Mouse (Mus musculus) embryo, embryonic 10 days (tissue): ENCODE results near the gene Ocrl.

ENCODE experiments used
- DNase-seq: peaks from one replicate; pipeline ENCODE4 v3.0.0-alpha.2; 2015; ENCODE audit warnings: low spot score

Ocrl gene

DNA sequence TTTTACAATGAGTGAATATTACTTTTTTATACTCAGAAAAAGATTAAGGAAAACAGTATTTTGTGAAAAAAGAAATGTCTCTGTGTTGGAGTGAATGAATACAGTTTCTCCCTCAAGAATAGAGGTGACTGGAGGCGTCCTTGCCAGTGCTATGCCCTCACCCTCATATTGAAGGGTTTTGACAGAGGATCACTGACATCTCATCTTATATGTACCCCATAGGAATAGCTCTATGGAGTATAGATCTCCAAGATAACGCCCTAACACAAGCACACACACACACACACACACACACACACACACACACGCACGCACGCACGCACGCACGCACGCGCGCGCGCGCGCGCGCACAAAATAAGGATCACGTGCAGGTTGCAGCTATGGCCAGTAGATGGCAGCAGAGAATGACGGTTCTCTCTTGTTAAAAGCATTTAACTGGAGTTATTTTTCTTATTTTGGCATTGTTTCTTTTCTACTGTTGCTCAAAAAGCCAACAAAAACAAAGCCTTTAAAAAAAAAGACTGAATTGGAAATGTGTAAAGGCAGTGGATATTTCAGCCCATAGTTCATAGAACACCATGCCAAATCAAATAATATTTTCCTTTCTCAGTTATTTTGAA lies 72.9 kb downstream of the Ocrl start:
- DNase-seq: peak; percentile 47

DNA sequence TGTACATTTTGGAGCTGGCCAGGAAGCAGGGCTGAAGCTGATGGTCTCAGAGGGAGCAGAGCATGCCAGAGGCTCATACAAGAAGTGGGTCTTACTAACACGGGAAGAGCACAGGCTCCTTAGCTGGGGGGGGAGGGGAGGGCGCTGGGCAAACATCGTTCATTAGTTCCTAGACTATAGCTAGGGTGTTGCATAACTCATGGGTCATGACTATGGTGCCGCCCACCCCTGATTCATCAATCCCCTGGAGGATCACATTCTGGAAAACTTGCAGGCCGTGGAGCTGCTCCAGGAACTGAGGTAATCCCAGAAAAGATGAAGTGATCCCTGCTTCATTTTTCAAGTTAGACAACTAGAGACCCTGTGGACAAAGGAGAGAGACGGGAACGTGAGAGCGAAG lies 75.8 kb downstream of the Ocrl start:
- no peak for DNase-seq

DNA sequence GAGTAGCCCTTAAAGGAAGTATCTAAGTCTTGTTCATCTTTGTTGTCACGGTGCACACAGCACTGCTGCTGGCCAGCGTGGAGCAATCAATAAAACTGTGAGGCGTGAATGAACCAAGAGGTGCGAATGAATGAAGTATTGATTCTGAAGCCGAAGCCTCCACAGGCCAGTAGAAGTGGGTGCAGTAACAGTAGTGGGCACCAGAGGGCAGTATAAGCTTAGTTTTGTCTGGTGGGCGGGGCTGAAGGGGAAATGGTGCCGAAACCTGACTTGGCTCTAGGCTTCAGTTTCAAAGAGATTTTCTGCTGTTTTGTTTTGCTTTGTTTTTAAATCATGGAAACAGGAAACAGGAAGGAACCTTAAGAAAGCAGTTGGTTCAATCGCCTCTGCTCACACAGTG lies 80.4 kb downstream of the Ocrl start:
- DNase-seq: peak; percentile 79

DNA sequence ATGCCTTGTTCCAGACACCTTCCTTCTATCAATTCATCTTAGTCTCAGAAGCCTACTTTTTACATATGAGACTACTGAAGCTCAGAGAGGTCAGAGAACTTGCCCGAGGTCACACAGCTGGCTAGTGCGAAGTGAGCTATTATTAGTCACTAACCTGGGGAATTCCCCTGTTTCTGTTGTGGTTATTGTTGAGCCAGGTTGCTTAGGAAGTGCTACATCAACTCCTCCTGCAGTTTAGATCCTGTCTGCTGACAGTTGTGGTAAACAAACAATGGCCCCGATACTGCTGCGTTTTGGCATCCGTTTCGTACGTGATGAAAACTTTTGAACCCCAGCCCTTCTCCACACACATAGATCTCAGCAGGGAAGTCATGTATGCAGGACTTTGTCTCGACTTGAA lies 86.2 kb downstream of the Ocrl start:
- no peak for DNase-seq

DNA sequence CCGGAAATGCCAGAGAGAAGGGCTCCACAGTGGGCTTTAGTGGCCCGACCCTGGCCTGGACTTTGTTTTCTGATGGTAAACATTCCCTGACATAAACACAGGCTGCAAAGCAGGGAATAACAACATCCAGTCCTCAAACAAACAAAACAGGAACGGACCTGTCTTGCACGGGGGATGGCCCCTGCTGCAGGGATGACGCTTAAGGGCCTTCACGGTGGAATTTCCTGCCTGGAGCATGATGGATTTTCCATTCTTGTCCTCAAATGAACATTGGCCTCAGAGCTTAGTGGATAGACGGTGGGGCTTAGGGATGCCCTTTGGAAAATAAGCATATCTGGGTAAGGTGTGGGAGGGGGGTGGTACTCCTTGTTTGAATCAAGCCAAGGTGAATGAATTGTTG lies 89.0 kb downstream of the Ocrl start:
- no peak for DNase-seq

DNA sequence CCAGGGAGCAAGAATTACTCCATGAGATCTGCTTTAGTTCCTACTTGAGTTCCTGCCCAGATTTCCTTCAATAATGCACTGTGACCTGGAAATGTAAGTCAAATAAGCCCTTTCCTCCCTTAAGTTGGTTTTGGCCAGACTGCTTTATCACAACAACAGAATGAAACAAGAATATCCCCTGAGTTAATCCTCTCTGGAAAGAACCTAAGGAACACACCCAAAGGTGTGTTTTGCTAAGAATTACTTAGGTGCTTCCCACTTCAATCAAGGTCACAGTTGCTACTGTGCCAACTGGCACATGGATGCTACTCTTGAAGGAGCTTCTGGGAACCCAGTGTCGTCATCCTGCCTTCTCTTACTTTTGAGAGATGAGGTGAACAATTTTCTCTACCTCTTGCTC lies 92.6 kb downstream of the Ocrl start:
- DNase-seq: no peak

DNA sequence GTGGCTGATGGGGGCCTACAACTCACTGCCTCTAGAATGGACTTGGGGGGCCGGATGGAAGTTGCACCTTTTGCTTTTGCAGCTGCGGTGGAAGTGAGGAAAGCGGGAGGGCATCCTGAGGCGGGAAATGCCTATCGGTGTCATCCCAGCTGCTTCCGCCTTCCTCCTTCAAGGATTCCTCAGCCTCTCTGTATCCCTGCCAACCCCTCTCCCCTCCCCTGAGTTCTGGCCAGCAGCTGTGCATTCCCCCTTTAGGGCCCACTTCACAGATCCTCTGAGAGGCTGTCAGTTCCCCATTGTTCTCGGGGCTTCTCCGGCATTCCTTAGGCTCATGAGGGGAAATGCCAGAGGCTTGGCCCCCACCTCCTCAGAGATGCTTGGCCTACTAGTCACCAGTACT lies 93.9 kb downstream of the Ocrl start:
- DNase-seq: peak; percentile 22

DNA sequence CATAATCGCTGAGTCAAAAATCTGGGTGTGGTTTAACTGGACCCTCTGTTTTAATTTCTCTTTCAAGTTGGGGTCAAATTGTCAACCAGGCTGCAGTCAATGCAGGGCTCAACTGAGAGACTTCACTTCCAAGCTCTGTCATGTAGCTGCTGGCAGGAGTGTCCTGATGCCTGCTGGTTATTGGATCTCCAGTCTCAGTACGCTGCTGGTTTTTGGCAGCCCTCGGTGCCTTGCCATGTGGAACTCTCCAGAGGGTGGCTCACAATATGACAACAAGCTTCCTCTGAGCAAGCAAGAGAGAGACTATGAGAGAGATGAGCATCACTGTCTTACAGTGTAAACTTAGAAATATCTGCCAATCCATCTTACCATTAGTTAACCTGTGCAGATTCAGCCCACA lies 99.5 kb downstream of the Ocrl start:
- DNase-seq: no peak
